ENCODE assay signal across 13 mouse cellular contexts in the genomic region with DNA sequence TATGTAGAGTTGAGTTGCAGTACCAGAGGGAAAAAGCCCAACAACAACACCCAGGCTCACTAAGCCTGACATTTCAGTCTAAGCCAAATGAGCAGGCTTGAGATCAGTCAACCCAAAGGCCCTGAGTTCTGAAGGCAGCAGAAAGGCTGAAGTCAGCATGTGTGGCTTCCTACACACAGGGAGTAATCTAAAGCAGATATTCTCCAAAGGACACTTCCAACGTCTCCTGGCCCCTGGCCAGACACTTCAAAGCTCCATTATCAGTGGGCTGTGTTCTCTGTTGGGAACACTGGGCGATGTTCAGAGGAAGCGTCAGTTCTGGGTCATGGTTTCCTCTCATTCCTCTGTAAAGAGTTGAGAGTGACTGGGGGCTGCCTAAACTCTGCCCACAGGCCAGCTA.
A peak's percentile ranks its signal among the peaks of the same experiment; 100 is the strongest.
DNase-seq lines count a peak whose midpoint lies in the region; ATAC-seq and TF ChIP-seq lines count a peak whose summit lies in the region.
"Had no signal": no experiment of that assay in that cellular context is flagged by ENCODE, and none has a peak within 500 bp of the region (broad histone marks: within the 10 kb centered on the region; RNA-seq: fewer than 3 reads in every experiment).

No protein-coding gene starts in this region.

- DNase-seq in heart, adult 11 months = peak; percentile 85
- peak; percentile 8 for DNase-seq in midbrain, postnatal 0 days (ENCODE audit: low spot score)
- DNase-seq in midbrain, embryonic 10.5 days (ENCODE audit: low spot score) = no peak
- peak; percentile 24 for DNase-seq in heart, postnatal 4 days
- DNase-seq: embryo, embryonic 11 days had no signal

- H3K36me3 ChIP-seq in heart, embryonic 11.5 days (ENCODE audit: control insufficient read depth, insufficient read depth, low read length) = no peaks in the 10 kb centered on the region
- H3K36me3 ChIP-seq in midbrain, postnatal 0 days (ENCODE audit: insufficient read depth, low read length) = no peaks in the 10 kb centered on the region
- H3K36me3 ChIP-seq in midbrain, embryonic 10.5 days = no peaks in the 10 kb centered on the region
- no peaks in the 10 kb centered on the region for H3K36me3 ChIP-seq in small intestine, adult 2 months (ENCODE audit: control insufficient read depth, insufficient read depth, low read length)
- no peaks in the 10 kb centered on the region for H3K36me3 ChIP-seq in forebrain, embryonic 16.5 days (ENCODE audit: control insufficient read depth, insufficient read depth)
- H3K36me3 ChIP-seq: kidney, embryonic 15.5 days; limb, embryonic 12.5 days; midbrain, embryonic 15.5 days; stomach, embryonic 15.5 days had no signal

- TF ChIP-seq CTCF in midbrain, postnatal 0 days (IDR thresholded peaks at IDR 0.05) = no peak
- no peak for TF ChIP-seq CTCF in small intestine, adult 2 months (IDR thresholded peaks at IDR 0.05; ENCODE audit: extremely low read depth, insufficient read length, insufficient replicate concordance, low read depth, low read length)

- WGBS in heart, embryonic 11.5 days (ENCODE audit: insufficient replicate concordance) = 36% methylated on average over 3 of the region's 3 CpGs
- WGBS in midbrain, postnatal 0 days = 53% methylated on average over 3 of the region's 3 CpGs
- 78% methylated on average over 3 of the region's 3 CpGs for WGBS in midbrain, embryonic 10.5 days
- 29% methylated on average over 3 of the region's 3 CpGs for WGBS in small intestine, adult 2 months
- WGBS in forebrain, embryonic 16.5 days = 54% methylated on average over 3 of the region's 3 CpGs

- no peak overlapping the region for H3K4me2 ChIP-seq in heart, embryonic 11.5 days
- H3K4me2 ChIP-seq in midbrain, postnatal 0 days (ENCODE audit: low read depth, low read length, poor library complexity, severe bottlenecking) = no peak overlapping the region
- H3K4me2 ChIP-seq in forebrain, embryonic 16.5 days (ENCODE audit: low read length) = no peak overlapping the region
- H3K4me2 ChIP-seq: kidney, embryonic 15.5 days; limb, embryonic 12.5 days; midbrain, embryonic 15.5 days; stomach, embryonic 15.5 days had no signal

- no peak; the same call in 1 of the 2 replicates for ATAC-seq in heart, embryonic 11.5 days (replicated peaks; ENCODE audit: insufficient number of reproducible peaks, low FRiP score, low TSS enrichment)
- ATAC-seq in midbrain, postnatal 0 days (ENCODE audit: low FRiP score) = no peak
- no peak for ATAC-seq in megakaryocyte-erythroid progenitor cell, adult 5-6 weeks (replicated peaks; ENCODE audit: low FRiP score, low TSS enrichment, poor library complexity, severe bottlenecking)
- ATAC-seq in forebrain, embryonic 16.5 days = no peak
- ATAC-seq: midbrain, embryonic 15.5 days had no signal

- H3K4me1 ChIP-seq in heart, embryonic 11.5 days (ENCODE audit: control insufficient read depth, insufficient read depth, low read length) = peaks cover 13% of the 10 kb centered on the region
- no peaks in the 10 kb centered on the region for H3K4me1 ChIP-seq in midbrain, postnatal 0 days (ENCODE audit: insufficient read depth, low read length)
- H3K4me1 ChIP-seq in midbrain, embryonic 10.5 days = no peaks in the 10 kb centered on the region
- H3K4me1 ChIP-seq in small intestine, adult 2 months (ENCODE audit: control insufficient read depth, insufficient read depth, insufficient read length, low read length) = peaks cover 21% of the 10 kb centered on the region; the same call in 1 of the 2 replicates
- H3K4me1 ChIP-seq in forebrain, embryonic 16.5 days (replicated peaks; ENCODE audit: control insufficient read depth, insufficient read depth, low read length) = no peaks in the 10 kb centered on the region
- H3K4me1 ChIP-seq: kidney, embryonic 15.5 days; limb, embryonic 12.5 days; midbrain, embryonic 15.5 days; stomach, embryonic 15.5 days had no signal

- no peaks in the 10 kb centered on the region for H3K9me3 ChIP-seq in heart, embryonic 11.5 days (replicated peaks; ENCODE audit: control insufficient read depth, low read length)
- no peaks in the 10 kb centered on the region for H3K9me3 ChIP-seq in midbrain, postnatal 0 days (ENCODE audit: low read length)
- H3K9me3 ChIP-seq in midbrain, embryonic 10.5 days (replicated peaks) = no peaks in the 10 kb centered on the region
- H3K9me3 ChIP-seq in forebrain, embryonic 16.5 days (ENCODE audit: control insufficient read depth, low read length) = no peaks in the 10 kb centered on the region
- H3K9me3 ChIP-seq: kidney, embryonic 15.5 days; limb, embryonic 12.5 days; midbrain, embryonic 15.5 days; stomach, embryonic 15.5 days had no signal

- no peak for TF ChIP-seq POLR2A in small intestine, adult 2 months (IDR thresholded peaks at IDR 0.05; ENCODE audit: low read depth, low read length)

- no peaks in the 10 kb centered on the region for H3K27me3 ChIP-seq in heart, embryonic 11.5 days (ENCODE audit: control insufficient read depth, insufficient read depth, low read length)
- no peaks in the 10 kb centered on the region for H3K27me3 ChIP-seq in midbrain, postnatal 0 days (ENCODE audit: insufficient read depth, low read length)
- H3K27me3 ChIP-seq in midbrain, embryonic 10.5 days (ENCODE audit: low read depth, poor library complexity, severe bottlenecking) = no peaks in the 10 kb centered on the region
- no peaks in the 10 kb centered on the region for H3K27me3 ChIP-seq in small intestine, adult 2 months (ENCODE audit: control insufficient read depth, insufficient read depth, low read length)
- H3K27me3 ChIP-seq in forebrain, embryonic 16.5 days (replicated peaks; ENCODE audit: control insufficient read depth, insufficient read depth, low read length) = no peaks in the 10 kb centered on the region
- H3K27me3 ChIP-seq: kidney, embryonic 15.5 days; limb, embryonic 12.5 days; midbrain, embryonic 15.5 days; stomach, embryonic 15.5 days had no signal

- H3K9ac ChIP-seq in heart, embryonic 11.5 days (ENCODE audit: low read depth, low read length) = no peak overlapping the region
- no peak overlapping the region for H3K9ac ChIP-seq in midbrain, postnatal 0 days (replicated peaks; ENCODE audit: low read length, poor library complexity, severe bottlenecking)
- no peak overlapping the region for H3K9ac ChIP-seq in forebrain, embryonic 16.5 days (replicated peaks; ENCODE audit: low read depth, low read length)
- H3K9ac ChIP-seq: kidney, embryonic 15.5 days; limb, embryonic 12.5 days; midbrain, embryonic 15.5 days; stomach, embryonic 15.5 days had no signal

- no peak overlapping the region for H3K27ac ChIP-seq in heart, embryonic 11.5 days (ENCODE audit: low read depth, low read length)
- H3K27ac ChIP-seq in midbrain, postnatal 0 days (ENCODE audit: low read depth, low read length) = no peak overlapping the region
- no peak overlapping the region for H3K27ac ChIP-seq in midbrain, embryonic 10.5 days (replicated peaks)
- H3K27ac ChIP-seq in small intestine, adult 2 months (ENCODE audit: insufficient read depth, low read depth, low read length) = peak overlapping the region; percentile 95
- H3K27ac ChIP-seq in forebrain, embryonic 16.5 days (ENCODE audit: low read length) = no peak overlapping the region
- H3K27ac ChIP-seq: kidney, embryonic 15.5 days; limb, embryonic 12.5 days; midbrain, embryonic 15.5 days; stomach, embryonic 15.5 days had no signal

- no peak overlapping the region for H3K4me3 ChIP-seq in heart, embryonic 11.5 days (ENCODE audit: low read depth, low read length)
- no peak overlapping the region for H3K4me3 ChIP-seq in midbrain, postnatal 0 days (ENCODE audit: low read depth, low read length)
- no peak overlapping the region for H3K4me3 ChIP-seq in midbrain, embryonic 10.5 days
- no peak overlapping the region for H3K4me3 ChIP-seq in small intestine, adult 2 months (ENCODE audit: low read depth, low read length)
- no peak overlapping the region for H3K4me3 ChIP-seq in forebrain, embryonic 16.5 days (replicated peaks; ENCODE audit: low read length)
- H3K4me3 ChIP-seq: kidney, embryonic 15.5 days; limb, embryonic 12.5 days; midbrain, embryonic 15.5 days; stomach, embryonic 15.5 days had no signal
